13 mouse cellular contexts compared by ENCODE assay signal in the genomic region with DNA sequence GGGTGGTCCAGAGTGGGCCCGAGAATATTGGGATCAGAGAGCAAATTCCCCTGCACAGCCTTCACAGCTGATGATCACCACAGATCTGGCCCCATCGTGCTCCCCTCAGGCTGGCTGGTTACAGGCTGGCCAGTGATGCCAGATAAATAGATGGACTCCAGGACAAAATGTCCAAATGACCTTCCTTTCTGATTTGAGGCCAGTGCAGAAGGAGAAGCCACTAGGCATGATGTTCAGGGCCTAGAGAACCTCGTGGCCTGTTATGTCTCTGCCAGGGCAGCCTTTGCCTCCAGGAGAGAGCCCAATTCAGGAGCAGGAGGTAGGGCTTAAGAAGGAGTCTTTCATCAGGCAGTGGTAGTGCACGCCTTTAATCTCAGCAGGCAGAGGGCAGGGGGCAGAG. TPM values are rescaled to one million over a fixed set of nuclear protein-coding genes. Genes with fewer than 3 reads are reported as not detected.
DNase-seq lines count a peak whose midpoint lies in the region; ATAC-seq lines count a peak whose summit lies in the region.
"Had no signal": no experiment of that assay in that cellular context is flagged by ENCODE, and none has a peak within 500 bp of the region (broad histone marks: within the 10 kb centered on the region; RNA-seq: fewer than 3 reads in every experiment).

No protein-coding gene starts in this region.

- no peak overlapping the region for H3K4me3 ChIP-seq in heart, embryonic 12.5 days
- no peak overlapping the region for H3K4me3 ChIP-seq in kidney, embryonic 15.5 days (replicated peaks)
- H3K4me3 ChIP-seq in kidney, embryonic 14.5 days (ENCODE audit: low read length), result no peak overlapping the region
- no peak overlapping the region for H3K4me3 ChIP-seq in midbrain, embryonic 10.5 days
- H3K4me3 ChIP-seq in midbrain, embryonic 13.5 days (replicated peaks), result no peak overlapping the region
- H3K4me3 ChIP-seq: erythroblast, embryonic 14.5 days; intestine, embryonic 15.5 days; limb, embryonic 12.5 days had no signal

- 0 out of 2 replicates have a peak overlapping the region, but pooled peaks have one; percentile 49 for H3K27ac ChIP-seq in heart, embryonic 12.5 days (ENCODE audit: poor library complexity, severe bottlenecking)
- peak overlapping the region; percentile 74 for H3K27ac ChIP-seq in kidney, embryonic 15.5 days
- no peak overlapping the region for H3K27ac ChIP-seq in kidney, embryonic 14.5 days (ENCODE audit: low read depth, low read length)
- 0 out of 2 replicates have a peak overlapping the region, but pooled peaks have one; percentile 52 for H3K27ac ChIP-seq in midbrain, embryonic 10.5 days (replicated peaks)
- H3K27ac ChIP-seq in midbrain, embryonic 13.5 days, result no peak overlapping the region
- H3K27ac ChIP-seq: limb, embryonic 12.5 days had no signal

- no peaks in the 10 kb centered on the region for H3K36me3 ChIP-seq in heart, embryonic 12.5 days
- H3K36me3 ChIP-seq in kidney, embryonic 15.5 days, result no peaks in the 10 kb centered on the region
- H3K36me3 ChIP-seq in kidney, embryonic 14.5 days (ENCODE audit: control insufficient read depth, insufficient read depth, low read length), result no peaks in the 10 kb centered on the region
- no peaks in the 10 kb centered on the region for H3K36me3 ChIP-seq in midbrain, embryonic 10.5 days
- no peaks in the 10 kb centered on the region for H3K36me3 ChIP-seq in midbrain, embryonic 13.5 days
- H3K36me3 ChIP-seq: intestine, embryonic 15.5 days; limb, embryonic 12.5 days had no signal

- no peaks in the 10 kb centered on the region for H3K27me3 ChIP-seq in heart, embryonic 12.5 days (replicated peaks)
- no peaks in the 10 kb centered on the region; the same call in 1 of the 2 replicates for H3K27me3 ChIP-seq in kidney, embryonic 15.5 days
- no peaks in the 10 kb centered on the region for H3K27me3 ChIP-seq in kidney, embryonic 14.5 days (ENCODE audit: control insufficient read depth, insufficient read depth, low read length)
- H3K27me3 ChIP-seq in midbrain, embryonic 10.5 days (ENCODE audit: low read depth, poor library complexity, severe bottlenecking), result no peaks in the 10 kb centered on the region
- H3K27me3 ChIP-seq in midbrain, embryonic 13.5 days, result no peaks in the 10 kb centered on the region
- H3K27me3 ChIP-seq: intestine, embryonic 15.5 days; limb, embryonic 12.5 days had no signal

- WGBS in heart, embryonic 12.5 days, result 61% methylated on average over 4 of the region's 4 CpGs
- WGBS in kidney, embryonic 15.5 days, result 64% methylated on average over 4 of the region's 4 CpGs
- WGBS in kidney, embryonic 14.5 days, result 59% methylated on average over 4 of the region's 4 CpGs
- 58% methylated on average over 4 of the region's 4 CpGs for WGBS in midbrain, embryonic 10.5 days
- WGBS in midbrain, embryonic 13.5 days, result 58% methylated on average over 4 of the region's 4 CpGs

- H3K9ac ChIP-seq in heart, embryonic 12.5 days, result no peak overlapping the region
- H3K9ac ChIP-seq in kidney, embryonic 15.5 days, result no peak overlapping the region
- no peak overlapping the region for H3K9ac ChIP-seq in kidney, embryonic 14.5 days (ENCODE audit: low read depth, low read length)
- no peak overlapping the region for H3K9ac ChIP-seq in midbrain, embryonic 13.5 days (replicated peaks)
- H3K9ac ChIP-seq: intestine, embryonic 15.5 days; limb, embryonic 12.5 days had no signal

- no peak overlapping the region for H3K4me2 ChIP-seq in heart, embryonic 12.5 days
- H3K4me2 ChIP-seq in kidney, embryonic 15.5 days, result no peak overlapping the region
- no peak overlapping the region for H3K4me2 ChIP-seq in kidney, embryonic 14.5 days (replicated peaks; ENCODE audit: low read depth, low read length)
- H3K4me2 ChIP-seq in midbrain, embryonic 13.5 days (replicated peaks), result no peak overlapping the region
- H3K4me2 ChIP-seq: limb, embryonic 12.5 days had no signal

- intact Hi-C loops in heart, postnatal 10 days (cut with DNase I), result loop anchor here (2.0 kb wide), 1 partner anchor 73 kb away; no protein-coding TSS in a partner anchor

- ATAC-seq in cerebellum, adult (ENCODE audit: insufficient number of reproducible peaks, low FRiP score, low TSS enrichment), result peak; percentile 29; the same call in 1 of the 2 replicates
- ATAC-seq in heart, embryonic 12.5 days (ENCODE audit: insufficient number of reproducible peaks, low FRiP score), result no peak
- no peak for ATAC-seq in kidney, embryonic 15.5 days (replicated peaks; ENCODE audit: low FRiP score)
- no peak for ATAC-seq in kidney, embryonic 14.5 days (ENCODE audit: low FRiP score, low TSS enrichment)
- no peak for ATAC-seq in midbrain, embryonic 13.5 days
- ATAC-seq: forebrain, embryonic 14.5 days; intestine, embryonic 15.5 days had no signal

- H3K4me1 ChIP-seq in heart, embryonic 12.5 days (replicated peaks), result peaks cover 19% of the 10 kb centered on the region
- H3K4me1 ChIP-seq in kidney, embryonic 15.5 days, result peaks cover 19% of the 10 kb centered on the region
- H3K4me1 ChIP-seq in kidney, embryonic 14.5 days (ENCODE audit: control insufficient read depth, insufficient read depth, low read length), result peaks cover 3% of the 10 kb centered on the region; the same call in 1 of the 2 replicates
- H3K4me1 ChIP-seq in midbrain, embryonic 10.5 days, result peaks cover 15% of the 10 kb centered on the region
- H3K4me1 ChIP-seq in midbrain, embryonic 13.5 days (replicated peaks), result 0 out of 2 replicates have a peak, but pooled peaks cover 3% of the 10 kb centered on the region

- H3K9me3 ChIP-seq in heart, embryonic 12.5 days (replicated peaks), result no peaks in the 10 kb centered on the region
- H3K9me3 ChIP-seq in kidney, embryonic 15.5 days (replicated peaks), result no peaks in the 10 kb centered on the region
- H3K9me3 ChIP-seq in kidney, embryonic 14.5 days (ENCODE audit: control insufficient read depth, low read length), result no peaks in the 10 kb centered on the region
- no peaks in the 10 kb centered on the region for H3K9me3 ChIP-seq in midbrain, embryonic 10.5 days (replicated peaks)
- no peaks in the 10 kb centered on the region for H3K9me3 ChIP-seq in midbrain, embryonic 13.5 days
- H3K9me3 ChIP-seq: intestine, embryonic 15.5 days; limb, embryonic 12.5 days had no signal

- no peak for DNase-seq in cerebellum, adult 18-20 months
- DNase-seq in heart, postnatal 10 days, result no peak
- DNase-seq in midbrain, embryonic 10.5 days (ENCODE audit: low spot score), result no peak
- DNase-seq: midbrain, embryonic 14.5 days had no signal

RNA-seq across cellular contexts. Expression of a gene that starts 17.3 kb away (rescaled TPM):
- polyA plus RNA-seq in heart, embryonic 12.5 days (2016; fragmentation: Nextera tagmentation; extraction: Ambion mirVana), result 13.3 and 14.2 TPM in 2 replicates
- total RNA-seq in heart, postnatal 10 days (2021), result 10 to 100 TPM; 19.4 to 27.4 TPM
- 6.4 and 6.9 TPM in 2 replicates for polyA plus RNA-seq in kidney, embryonic 15.5 days (2015; fragmentation: Nextera tagmentation; extraction: Ambion mirVana)
- polyA plus RNA-seq in kidney, embryonic 14.5 days (2014; fragmentation: Nextera tagmentation; extraction: Ambion mirVana), result 5.1 and 7.3 TPM in 2 replicates
- 6.0 and 6.1 TPM in 2 replicates for polyA plus RNA-seq in midbrain, embryonic 10.5 days (2016; fragmentation: Nextera tagmentation; extraction: Ambion mirVana)
- 10.0 and 10.9 TPM in 2 replicates for polyA plus RNA-seq in midbrain, embryonic 13.5 days (2015; fragmentation: Nextera tagmentation; extraction: Ambion mirVana)
- polyA plus RNA-seq: erythroblast, embryonic 14.5 days had no signal

Comparison
In these comparisons a context has a peak if more than half of its experiments do, and no peak if none do; other contexts are left out.
1. H3K27ac ChIP-seq: peak in heart, embryonic 12.5 days (single experiment), kidney, embryonic 15.5 days (single experiment) and midbrain, embryonic 10.5 days (single experiment); none in kidney, embryonic 14.5 days (single experiment) and midbrain, embryonic 13.5 days (single experiment).